Mouse (Mus musculus) right cerebral cortex, postnatal 25 days (tissue): ENCODE results near the gene Cdk6.

Experiments
- DNase-seq: peaks from one replicate; pipeline ENCODE4 v3.0.0; 2022

Cdk6 gene

DNA sequence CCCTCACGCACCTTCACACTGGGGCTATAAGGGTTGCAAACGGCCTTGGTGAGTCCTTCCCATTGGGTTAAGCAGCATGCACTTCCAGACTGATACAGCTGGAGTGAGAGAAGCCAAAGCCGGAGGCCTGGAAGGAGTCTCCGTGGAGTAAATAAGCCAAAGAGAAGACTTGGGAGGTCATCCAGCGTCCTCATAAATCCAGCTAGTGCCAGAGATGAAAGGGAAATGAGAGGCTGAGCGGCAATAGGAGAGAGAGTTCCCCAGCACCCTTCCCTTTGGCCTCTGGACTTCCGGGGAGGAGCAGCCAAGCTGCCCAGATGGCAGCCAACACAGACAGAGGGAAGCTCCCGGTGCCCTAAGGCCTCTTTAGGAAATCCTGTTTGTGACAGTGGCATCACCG, 149.8 kb downstream of the Cdk6 start:
- DNase-seq: no peak

DNA sequence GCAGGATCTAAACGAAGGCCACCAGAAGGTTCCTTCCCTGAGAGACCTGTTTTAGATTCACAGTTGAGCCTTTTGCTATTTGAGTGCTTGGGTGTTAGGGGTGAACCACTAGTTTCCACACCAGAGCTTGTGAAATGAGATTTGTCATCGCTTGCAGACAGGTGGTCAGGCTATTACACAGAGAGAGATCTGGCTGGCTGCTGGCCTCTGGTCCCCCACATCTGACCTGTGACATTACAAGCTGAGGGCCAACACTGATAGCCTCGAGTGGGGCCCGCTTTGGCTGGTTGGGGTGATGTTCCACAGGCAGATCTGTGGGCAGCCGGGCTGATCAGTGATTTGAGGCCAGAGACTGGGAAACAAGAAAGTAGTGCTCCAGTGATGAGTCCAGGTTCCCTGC, 150.6 kb downstream of the Cdk6 start:
- no peak for DNase-seq

DNA sequence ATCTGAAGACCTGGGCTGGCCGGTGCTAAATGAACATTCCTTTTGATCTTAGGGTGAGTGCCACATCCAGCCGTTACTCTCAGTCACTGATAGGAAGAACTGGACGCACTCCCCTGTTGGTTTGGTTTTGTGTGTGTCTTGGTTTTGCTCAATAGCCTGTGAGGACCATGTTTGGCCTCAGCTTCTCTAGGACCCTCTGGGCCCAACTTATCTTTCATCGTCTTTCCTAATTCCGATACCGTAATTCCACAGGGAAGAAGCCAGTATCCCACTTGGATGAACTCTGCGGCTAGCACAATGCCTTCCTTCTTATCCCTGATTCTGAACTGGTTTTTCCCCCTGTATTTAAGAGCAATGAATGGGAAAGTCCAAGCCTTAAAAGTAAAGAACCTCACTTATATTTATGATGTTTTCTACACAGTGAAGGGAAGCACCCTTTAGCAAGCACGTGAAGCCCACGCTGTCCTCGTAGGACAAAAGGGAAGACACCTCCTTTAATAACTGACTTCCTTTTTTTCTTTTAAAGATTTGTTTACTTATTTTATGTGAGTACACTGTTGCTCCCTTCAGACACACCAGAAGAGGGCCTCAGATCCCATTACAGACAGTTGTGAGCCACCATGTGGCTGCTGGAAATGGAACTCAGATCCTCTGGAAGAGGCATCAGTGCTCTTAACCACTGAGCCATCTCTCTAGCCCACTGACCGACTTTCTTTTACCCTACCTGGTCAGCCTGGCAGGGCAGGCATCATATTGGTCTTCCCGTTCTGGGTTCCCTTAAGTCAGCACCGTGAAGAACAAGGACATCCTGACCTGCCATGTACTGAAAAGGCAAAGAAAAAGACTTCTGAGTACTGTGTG, 151.7 kb downstream of the Cdk6 start:
- no peak for DNase-seq

DNA sequence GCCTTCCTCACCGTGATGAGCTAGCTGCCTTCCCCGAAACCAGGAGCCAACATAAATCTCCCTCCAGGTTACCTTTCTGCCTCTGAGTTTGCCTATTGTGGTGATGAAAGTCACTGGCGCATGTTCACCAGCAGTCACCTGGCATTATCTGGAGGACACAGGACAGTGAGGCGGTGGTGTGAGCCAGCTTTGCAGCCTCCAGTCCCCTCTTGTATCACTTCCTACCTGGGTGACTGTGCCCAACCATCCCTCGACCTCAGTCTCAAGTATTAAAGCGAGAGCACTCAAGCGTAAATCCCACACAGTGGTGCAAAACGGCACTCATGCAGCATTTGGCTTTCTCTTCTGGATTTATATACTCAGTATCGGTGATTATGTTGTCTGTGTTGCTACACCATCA, 152.7 kb downstream of the Cdk6 start:
- no peak for DNase-seq

DNA sequence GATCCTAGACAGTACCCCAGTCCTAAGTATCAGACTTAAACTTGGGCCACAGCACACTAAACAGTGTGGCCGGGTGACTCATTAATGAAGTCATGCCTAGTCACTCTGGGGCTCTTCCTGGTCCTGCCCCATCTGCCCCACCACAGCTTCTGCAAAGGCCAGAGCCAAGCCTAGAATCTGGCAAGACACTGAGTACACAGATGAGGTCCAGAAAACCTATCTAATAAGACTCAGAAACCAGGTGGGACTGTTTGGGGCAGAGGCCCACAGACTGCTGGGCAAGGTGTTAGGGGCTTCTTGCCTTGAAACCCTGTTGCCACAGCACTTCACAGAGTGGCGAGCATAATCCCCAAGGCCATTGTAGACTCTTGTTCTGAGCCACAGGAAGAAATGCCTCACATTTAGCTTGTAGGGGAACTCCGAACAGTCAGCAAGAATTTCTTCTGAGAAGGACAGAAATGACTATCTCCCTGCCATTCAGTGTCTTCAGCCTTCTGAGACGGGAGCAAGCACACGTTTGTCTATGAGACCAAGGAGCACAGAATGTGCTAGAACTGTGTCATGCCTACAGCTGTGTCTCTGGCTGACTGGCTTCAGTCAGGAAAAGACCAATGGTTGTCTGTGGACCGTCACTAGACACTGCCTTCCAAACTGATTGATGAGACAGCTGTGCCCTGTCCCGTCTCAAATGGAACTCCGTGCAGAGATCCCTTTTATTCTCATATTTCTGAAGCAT, 153.3 kb downstream of the Cdk6 start:
- DNase-seq: no peak

DNA sequence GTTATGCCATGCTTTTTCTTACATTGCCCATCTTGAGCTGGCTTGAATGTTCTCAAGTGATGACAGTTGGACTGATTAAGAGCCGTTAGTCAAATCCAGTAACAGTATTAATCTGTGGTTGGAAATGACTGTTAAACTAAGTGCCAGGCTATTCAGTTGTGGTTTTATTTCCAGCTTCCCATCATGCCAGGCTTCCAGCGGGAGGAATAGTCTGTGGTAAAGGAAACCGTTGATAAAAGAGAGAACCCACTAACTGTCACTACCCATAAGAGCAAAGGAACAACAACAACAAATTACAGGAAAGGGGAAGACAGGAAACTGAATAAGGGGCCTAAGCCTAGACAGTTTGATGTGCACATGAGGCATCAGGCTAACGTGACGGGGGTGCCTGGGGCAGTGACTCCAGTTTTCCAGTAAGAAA, 156.2 kb downstream of the Cdk6 start:
- DNase-seq: no peak

DNA sequence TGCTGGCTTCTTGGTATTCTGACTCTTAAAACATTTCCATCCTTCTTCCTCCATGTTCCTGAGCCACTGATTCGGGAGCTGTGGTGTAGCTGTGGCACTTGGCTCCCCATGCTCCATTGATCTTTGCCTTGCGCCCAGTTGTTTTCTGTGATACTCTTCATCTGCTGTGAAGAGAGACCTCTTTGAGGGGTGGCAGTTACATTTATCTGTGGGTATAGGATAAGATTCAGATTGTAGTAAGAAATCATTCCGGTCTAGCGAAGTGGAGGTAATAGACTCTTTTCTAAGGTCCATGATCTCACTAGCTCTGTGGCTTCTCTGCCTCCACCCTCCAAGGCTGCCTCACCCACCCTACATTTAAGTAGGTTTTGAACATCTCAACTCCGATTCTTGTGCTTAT, 159.0 kb downstream of the Cdk6 start:
- DNase-seq: no peak

DNA sequence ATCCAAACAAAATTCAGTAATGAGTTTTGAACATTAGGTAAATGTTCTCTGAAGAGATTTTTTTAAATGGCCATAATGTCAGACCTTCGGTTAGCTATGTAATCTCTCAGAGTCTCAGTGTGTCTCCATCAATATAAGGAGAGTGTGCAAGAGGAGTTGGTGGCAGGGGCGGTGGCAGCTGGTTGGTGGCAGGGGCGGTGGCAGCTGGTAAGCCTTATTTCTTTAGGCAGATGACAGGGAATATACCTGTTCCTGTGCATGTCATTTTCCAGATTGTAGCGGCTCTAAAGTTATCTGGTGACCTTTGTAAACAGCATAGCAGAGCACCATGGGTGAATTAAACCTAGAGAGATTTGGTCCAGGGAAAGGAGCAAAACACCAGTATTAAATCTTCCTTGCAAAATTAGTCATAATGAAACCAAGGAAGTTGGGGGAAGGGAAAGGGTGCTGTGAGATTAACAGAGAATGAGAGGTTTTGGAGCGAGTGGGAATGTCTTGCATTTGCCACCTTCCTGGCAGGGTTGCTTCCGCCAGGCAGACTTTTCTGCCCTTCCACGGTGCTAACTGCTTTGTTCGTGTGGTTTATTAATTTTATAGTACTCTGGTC, 159.8 kb downstream of the Cdk6 start:
- no peak for DNase-seq

DNA sequence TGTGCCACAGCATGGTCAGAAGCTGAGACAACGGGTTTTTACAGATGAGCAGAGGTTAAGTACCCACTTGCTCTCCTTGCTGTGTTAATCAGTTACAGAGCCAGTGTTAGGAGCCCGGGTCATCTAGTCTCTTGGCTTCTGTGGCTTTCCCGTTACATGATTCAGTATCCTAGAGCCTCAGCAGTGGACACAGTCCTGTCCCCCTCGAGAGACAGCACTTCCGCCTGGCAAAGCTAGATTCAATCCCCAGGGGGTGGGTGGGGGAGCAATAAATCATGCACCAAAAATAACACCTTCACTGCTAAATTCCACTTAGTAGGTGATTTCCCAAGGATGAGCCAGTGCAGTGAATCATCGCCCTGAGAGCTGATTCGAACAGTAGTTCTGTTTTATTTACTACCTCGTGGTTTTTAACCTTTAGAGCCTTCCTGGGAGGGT, 160.3 kb downstream of the Cdk6 start:
- no peak for DNase-seq

DNA sequence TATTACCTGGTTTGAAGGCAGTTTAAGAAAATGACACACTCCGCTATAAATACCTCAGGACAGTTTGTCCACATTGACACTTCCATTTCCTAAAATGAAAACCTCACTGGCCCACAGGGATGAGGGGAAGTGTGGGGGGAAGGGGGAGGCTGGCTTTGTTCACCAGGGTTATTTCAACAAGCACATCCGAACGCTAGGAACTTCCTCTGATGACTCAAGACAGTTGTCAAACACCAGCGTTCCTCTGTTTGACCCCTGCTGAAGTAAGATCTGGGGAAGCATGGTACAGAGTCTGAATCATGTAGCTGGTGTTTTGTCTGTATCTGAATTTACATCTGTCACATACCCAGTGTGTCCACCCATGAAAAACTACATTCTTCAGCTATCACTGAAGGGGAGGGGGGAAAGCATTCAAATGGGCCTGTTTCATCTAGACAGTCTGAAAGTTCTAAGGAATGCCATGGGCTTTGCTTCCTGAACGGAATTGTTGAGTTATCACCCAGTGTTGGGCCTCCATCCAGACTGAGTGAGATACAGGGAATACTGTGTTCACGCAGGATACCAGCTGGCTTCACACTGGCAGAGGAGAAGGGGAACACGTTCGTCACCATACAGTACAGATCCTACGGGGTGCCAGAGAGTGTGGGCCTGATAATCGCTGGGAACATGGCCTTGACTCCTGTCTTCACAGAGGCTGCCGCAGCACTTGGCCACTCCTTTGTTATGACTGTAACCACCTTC, 161.5 kb downstream of the Cdk6 start:
- no peak for DNase-seq

DNA sequence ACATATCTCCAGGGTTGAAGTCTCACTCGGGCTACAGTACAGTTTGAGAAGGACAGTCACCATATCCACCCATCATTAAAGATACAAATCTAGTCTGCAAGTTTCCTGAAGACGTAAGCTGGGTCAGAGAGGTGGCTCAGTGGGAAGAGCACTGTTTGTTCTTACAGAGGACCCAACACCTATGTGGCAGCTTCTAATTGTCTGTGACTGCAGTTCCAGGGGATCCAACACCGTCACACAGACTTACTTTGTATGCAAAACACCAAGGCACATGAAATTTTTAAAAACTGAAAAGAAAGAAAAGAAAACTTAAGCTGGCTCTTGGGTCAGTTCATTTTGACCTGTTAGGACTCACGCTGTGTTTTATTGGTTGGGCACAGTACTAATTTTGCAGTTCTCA, 162.1 kb downstream of the Cdk6 start:
- no peak for DNase-seq

DNA sequence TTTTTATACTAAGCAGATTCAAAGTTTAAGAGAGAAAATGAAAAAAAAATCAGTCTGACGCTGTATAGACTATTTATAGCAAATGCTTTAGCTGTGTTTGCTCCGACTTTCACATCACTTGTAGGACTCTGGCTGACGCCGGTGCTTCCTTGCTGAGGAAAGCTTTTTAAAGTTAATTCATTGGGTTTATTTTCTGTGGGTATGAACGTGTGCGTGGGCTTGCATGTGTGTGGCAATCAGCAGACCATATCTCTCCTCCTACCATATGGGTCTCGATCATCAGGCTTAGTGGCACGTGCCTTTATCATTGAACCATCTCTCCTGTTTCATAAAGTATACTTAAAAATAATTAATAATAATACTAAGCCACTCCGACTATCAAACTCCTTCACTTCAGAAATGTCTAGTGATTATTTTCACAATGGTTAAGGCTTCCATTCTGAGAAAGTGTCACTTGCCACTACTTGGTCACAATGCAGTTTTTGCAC, 162.6 kb downstream of the Cdk6 start:
- DNase-seq: no peak

DNA sequence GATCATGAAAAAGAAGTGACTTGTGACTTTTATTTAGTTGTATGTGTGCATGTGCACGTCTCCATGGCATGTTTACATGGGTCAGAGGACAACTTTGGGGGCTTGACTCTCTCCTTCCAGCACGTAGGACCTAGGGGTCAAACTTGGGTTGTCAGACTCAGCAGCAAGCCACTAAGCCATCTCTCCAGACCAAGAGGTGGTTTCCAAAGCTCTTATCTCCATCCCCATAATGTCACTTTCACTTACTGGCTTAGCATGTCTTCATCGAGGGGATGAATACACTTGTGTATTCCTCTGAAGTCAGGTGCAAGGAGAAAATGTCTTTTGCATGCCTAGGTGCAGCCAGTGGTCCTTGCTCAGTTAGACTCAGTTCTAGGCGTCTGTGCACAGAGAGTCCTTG, 163.2 kb downstream of the Cdk6 start:
- no peak for DNase-seq

DNA sequence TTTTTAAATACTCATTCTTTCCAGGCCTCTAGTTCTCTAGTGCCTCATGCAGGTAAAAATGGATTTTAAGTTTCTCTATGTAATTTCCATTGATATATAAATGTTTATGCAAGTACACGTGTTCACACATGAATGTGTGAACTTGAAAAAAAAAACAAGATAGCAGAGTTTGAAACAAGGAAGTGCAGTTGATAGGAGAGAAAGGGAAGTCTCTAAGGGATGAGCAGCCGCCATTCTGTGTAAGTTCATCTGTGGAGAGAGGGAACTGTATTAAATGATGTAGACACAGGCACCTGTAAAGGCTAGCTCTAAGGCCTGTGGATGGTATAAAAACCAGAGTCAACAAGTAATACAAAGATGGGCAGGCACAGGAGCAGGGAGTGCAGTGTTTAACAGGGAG, 164.3 kb downstream of the Cdk6 start:
- DNase-seq: no peak

DNA sequence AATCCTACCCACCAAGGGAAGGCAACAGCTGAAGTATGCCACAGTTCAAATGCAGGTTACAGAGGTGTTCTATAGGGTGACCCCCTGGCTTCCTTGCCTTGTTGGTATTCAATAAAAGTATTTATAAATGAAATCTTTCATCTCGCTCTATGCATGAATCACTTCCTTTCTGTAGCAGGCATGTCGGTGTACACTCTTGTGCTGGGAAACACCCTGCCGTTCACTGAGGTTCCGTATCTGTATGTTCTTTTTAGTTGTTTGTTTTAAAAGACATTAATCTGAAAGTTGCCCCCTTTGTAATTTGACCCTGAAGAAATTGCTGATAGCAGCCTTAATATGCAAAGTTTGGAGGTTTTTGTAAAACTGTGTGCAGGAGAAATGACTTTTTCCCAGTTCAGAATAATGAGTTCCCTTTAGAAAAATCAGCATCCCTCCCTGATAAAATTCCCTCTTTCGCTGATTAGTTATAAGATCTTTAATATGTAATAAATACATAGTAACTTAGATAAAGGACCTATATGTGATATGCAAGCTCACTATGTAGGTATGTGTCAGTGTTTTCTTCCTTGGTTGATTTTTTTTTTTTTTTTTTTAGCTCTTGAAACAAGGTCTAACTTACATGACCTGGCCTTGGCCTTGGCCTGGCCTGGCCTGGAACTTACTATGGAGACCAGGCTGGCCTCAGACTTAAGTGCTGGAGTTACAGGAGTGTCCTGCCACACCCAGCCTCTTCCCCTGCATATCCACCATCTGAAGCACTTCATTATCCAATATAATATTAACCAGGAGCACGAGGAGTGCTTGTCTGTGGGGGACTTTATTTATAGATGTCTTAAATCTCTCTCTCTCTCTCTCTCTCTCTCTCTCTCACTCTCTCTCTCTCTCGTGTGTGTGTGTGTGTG, 167.4 kb downstream of the Cdk6 start:
- no peak for DNase-seq

DNA sequence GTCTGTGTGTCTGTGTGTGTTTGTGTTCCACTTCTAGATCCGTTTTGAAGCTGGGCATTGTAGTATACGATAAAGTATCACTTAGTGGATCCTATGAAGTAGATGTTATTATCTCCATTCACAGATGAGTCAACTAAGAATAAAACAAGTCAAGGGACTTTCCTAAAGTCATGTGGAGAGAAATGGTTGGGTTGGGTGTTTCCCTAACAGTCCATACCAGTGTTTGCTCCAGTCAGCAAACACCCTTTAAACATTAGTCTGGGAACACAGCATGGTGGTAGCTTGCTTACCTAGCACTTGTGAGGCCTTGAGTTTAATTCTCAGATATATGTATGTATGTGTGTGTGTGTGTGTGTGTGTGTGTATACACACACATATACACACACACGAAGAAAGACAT, 168.2 kb downstream of the Cdk6 start:
- no peak for DNase-seq

DNA sequence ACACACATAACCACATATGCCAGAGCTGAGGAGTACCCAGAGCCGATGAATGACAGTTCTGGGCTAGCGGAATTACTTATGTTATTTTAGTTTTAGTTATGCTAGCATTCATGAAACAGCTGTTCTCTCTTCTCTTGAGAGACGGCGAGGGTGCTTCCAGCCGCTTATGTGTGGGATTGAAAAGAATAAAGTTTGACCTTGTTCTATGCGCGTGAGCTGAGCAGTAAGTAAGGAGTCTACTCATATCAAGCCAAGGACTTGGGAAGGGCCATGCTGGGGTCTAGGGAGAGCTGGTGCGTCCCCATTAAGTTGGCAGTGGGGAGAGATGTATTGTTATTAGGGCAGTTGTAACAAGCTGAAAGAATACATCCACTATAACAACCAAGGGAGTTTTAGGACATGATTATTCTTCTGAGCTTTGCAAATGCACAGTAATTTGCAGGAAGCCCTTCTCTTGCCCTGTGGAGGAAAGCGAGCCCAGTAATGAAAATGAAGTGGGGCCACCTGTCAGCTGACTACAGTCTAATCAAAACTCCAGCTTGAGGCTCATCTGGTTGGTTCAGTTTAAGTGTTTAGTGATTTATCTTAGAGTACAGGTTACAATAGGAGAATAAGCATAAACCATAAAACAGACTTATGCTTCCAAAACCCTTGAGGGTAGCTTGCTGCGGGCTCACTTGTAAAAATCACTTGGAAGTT, 170.0 kb downstream of the Cdk6 start:
- no peak for DNase-seq

DNA sequence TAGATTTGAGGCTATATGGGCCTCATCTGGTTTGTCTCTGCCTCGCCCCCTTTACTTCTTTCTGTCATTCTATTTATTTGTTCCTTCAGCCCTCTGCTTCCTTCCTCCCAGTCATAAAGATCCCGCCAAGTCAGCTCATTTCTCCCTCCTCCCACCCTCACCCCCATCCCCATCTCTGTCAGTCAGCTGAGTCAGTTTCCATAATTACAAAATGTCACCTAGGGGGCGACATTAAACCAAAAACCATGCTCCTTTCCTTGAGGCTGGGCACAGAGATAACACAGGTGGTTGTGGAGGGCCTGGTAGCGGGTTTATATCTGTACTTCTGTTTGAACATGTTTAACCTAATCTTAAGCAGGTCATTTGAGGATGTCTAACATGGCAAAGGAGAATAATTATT, 171.3 kb downstream of the Cdk6 start:
- no peak for DNase-seq

DNA sequence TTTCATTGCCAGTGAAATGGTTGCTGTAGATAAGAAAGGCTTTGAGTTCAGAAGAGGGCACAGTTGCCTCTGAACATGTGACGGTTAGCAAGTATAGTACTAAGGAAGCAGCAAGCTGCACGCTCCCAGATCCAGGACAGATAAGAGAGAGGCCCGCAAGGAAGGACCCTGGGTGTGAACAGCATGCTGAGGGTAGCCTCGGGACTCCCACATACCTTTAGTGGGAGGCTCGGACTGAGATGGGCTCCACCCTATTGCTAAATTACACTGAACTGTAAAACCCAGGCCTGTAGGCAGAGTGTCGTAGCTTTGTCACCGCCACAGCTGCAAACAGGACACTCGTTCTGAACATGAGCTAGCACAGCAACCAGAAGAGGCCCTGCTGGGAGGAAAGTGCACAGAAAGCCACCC, 173.6 kb downstream of the Cdk6 start:
- DNase-seq: no peak

DNA sequence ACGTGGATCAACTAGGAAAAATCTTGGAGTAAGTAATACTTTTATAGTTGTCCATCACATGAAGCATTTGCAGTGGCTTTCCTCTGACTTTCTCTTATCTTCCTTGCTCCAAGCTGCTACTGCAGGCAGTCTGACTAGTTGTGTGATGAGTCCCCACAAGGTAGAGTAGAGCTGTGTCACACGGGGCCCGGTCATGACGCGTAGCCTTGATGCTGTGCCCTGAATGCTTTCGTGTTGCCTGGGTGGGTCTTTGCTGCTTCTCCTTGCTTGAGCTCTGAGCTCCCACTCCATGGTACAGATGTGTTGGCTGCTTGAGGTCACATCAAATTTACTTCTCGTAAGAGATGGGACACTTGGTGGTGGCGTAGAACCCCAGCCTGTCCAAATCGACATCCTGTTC, 174.2 kb downstream of the Cdk6 start:
- no peak for DNase-seq

DNA sequence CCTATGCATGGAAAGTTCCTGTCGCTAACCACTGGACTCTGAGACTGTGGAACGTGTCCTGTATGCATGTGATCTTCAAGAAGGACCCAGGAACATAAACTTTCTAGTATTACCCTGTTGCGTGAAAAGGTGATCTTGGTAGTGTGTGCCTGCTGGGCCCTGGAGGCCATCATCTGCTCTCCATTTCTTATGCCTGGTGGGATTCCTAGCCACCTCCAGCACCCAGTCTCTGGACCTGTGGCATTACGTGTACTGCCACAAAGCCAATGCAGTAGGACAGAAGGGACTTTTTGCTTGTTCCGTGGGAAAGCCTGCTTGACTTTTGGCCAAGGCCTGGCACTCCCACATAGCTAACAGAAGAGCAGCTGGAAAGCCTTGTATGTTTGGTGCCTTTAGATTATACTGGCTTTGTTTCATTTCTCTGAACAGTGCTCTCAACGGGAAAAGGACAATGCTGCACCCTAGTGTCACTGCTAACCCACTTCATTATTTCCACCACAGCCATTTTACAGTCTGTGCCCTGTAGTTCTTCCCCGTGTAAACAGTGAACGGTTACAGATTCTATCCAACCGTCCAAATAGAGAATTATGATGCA, 175.3 kb downstream of the Cdk6 start:
- DNase-seq: peak; percentile 31
